Mouse (Mus musculus) liver, embryonic 15.5 days (tissue): Measurements from ENCODE around the gene Slc7a1. TPM values are rescaled to one million over a fixed set of nuclear protein-coding genes. Genes with fewer than 3 reads are reported as not detected.

Experiments
- ATAC-seq: fragments of 200-750 bp; cut with Nextera tagmentation; 2 replicates; pipeline ENCODE4 v1.8.0; 2017; ENCODE audit warnings: moderate number of reproducible peaks, mild to moderate bottlenecking, moderate library complexity; ENCODE audit not compliant: insufficient read depth
- H3K27ac ChIP-seq: fragments of 300-500 bp; sonication (generic); replicated peaks from 2 replicates; pipeline ENCODE4 v1.5.1; 2015; ENCODE audit warnings: mild to moderate bottlenecking, inconsistent platforms
- H3K27me3 ChIP-seq: fragments of 300-500 bp; sonication (generic); 2 replicates; pipeline ENCODE4 v1.6.1; 2015; ENCODE audit warnings: mild to moderate bottlenecking, inconsistent platforms
- H3K36me3 ChIP-seq: fragments of 300-500 bp; sonication (generic); replicated peaks from 2 replicates; pipeline ENCODE4 v1.6.1; 2015; ENCODE audit warnings: moderate library complexity, mild to moderate bottlenecking, inconsistent platforms
- H3K4me1 ChIP-seq: fragments of 300-500 bp; sonication (generic); replicated peaks from 2 replicates; pipeline ENCODE4 v1.6.1; 2015; ENCODE audit warnings: inconsistent platforms
- H3K4me2 ChIP-seq: fragments of 300-500 bp; sonication (generic); 2 replicates; pipeline ENCODE4 v1.6.1; 2015; ENCODE audit warnings: moderate library complexity, mild to moderate bottlenecking, inconsistent platforms
- H3K4me3 ChIP-seq: fragments of 300-500 bp; sonication (generic); replicated peaks from 2 replicates; pipeline ENCODE4 v1.5.1; 2015; ENCODE audit warnings: mild to moderate bottlenecking, inconsistent platforms
- H3K9ac ChIP-seq: fragments of 300-500 bp; sonication (generic); 2 replicates; pipeline ENCODE4 v1.6.1; 2015; ENCODE audit warnings: moderate library complexity, mild to moderate bottlenecking, inconsistent platforms
- H3K9me3 ChIP-seq: fragments of 300-500 bp; sonication (generic); replicated peaks from 2 replicates; pipeline ENCODE4 v1.6.1; 2016; ENCODE audit warnings: inconsistent platforms
- WGBS: fragments of 180-500 bp; shearing (Covaris S2); methylation state at CpG from one replicate; pipeline ENCODE4 v1.1.7; 2015; ENCODE audit warnings: mixed read lengths; ENCODE audit not compliant: insufficient replicate concordance; 5-methylcytosine and 5-hydroxymethylcytosine counted together
- polyA plus RNA-seq: library from polyadenylated mRNA; unstranded; fragments of >200 nt; fragmentation: Nextera tagmentation; extraction: Ambion mirVana; gene quantifications from 2 replicates; pipeline ENCODE4 v1.2.1, GENCODE M21; 2015

Gene Slc7a1
- polyA plus RNA-seq, 1 experiment from 2014 or later: 17.0 TPM

- H3K4me3 ChIP-seq: no peak overlapping the region
- no peak overlapping the region for H3K27ac ChIP-seq
- no peaks in the 10 kb centered on the region for H3K27me3 ChIP-seq
- 0 out of 2 replicates have a peak, but pooled peaks cover 4% of the 10 kb centered on the region for H3K9me3 ChIP-seq
- no peak overlapping the region for H3K4me2 ChIP-seq
- H3K9ac ChIP-seq: no peak overlapping the region
- H3K4me1 ChIP-seq: peaks cover 10% of the 10 kb centered on the region
- WGBS: 77% methylated on average over 3 of the region's 3 CpGs
- ATAC-seq: no peak
- H3K36me3 ChIP-seq: peaks cover 31% of the 10 kb centered on the region
These were observed 21.0 kb downstream of the Slc7a1 start for GRCm38 (mm10) chr5:148378707-148379106.

GRCm38 (mm10) chr5:148378232-148378508 lies 21.5 kb downstream of the Slc7a1 start:
- Histone ChIP-seq H3K27me3 (no peaks in the 10 kb centered on the region), H3K4me2 (no peak overlapping the region), H3K9me3 (0 out of 2 replicates have a peak, but pooled peaks cover 4% of the 10 kb centered on the region), H3K36me3 (peaks cover 28% of the 10 kb centered on the region), H3K4me3 (no peak overlapping the region), H3K4me1 (peaks cover 10% of the 10 kb centered on the region), H3K9ac (no peak overlapping the region), H3K27ac (no peak overlapping the region)
- 70% methylated on average over 4 of the region's 4 CpGs for WGBS
- ATAC-seq: no peak

GRCm38 (mm10) chr5:148377439-148378231 lies 22.1 kb downstream of the Slc7a1 start:
- 81% methylated on average over 17 of the region's 17 CpGs for WGBS

GRCm38 (mm10) chr5:148376358-148376757 lies 23.3 kb downstream of the Slc7a1 start:
- Histone ChIP-seq H3K36me3 (peaks cover 14% of the 10 kb centered on the region), H3K9me3 (0 out of 2 replicates have a peak, but pooled peaks cover 4% of the 10 kb centered on the region), H3K4me1 (peaks cover 10% of the 10 kb centered on the region), H3K9ac (no peak overlapping the region), H3K4me2 (no peak overlapping the region), H3K4me3 (no peak overlapping the region), H3K27me3 (no peaks in the 10 kb centered on the region), H3K27ac (no peak overlapping the region)
- WGBS: 91% methylated on average over 8 of the region's 8 CpGs
- ATAC-seq: no peak

More at GRCm38 (mm10) chr5:148377439-148378231, 22.1 kb downstream of the Slc7a1 start:
- no peak overlapping the region for H3K27ac ChIP-seq
- no peak overlapping the region for H3K4me3 ChIP-seq
- H3K36me3 ChIP-seq: peaks cover 23% of the 10 kb centered on the region
- no peaks in the 10 kb centered on the region for H3K27me3 ChIP-seq
- no peak for ATAC-seq
- no peak overlapping the region for H3K4me2 ChIP-seq
- H3K9ac ChIP-seq: no peak overlapping the region
- 0 out of 2 replicates have a peak, but pooled peaks cover 4% of the 10 kb centered on the region for H3K9me3 ChIP-seq
- H3K4me1 ChIP-seq: peaks cover 10% of the 10 kb centered on the region

- WGBS: 80% methylated on average over 12 of the region's 12 CpGs
- H3K4me2 ChIP-seq: no peak overlapping the region
- H3K36me3 ChIP-seq: peaks cover 17% of the 10 kb centered on the region
- peaks cover 10% of the 10 kb centered on the region for H3K4me1 ChIP-seq
- 0 out of 2 replicates have a peak, but pooled peaks cover 4% of the 10 kb centered on the region for H3K9me3 ChIP-seq
- no peak for ATAC-seq
- no peak overlapping the region for H3K9ac ChIP-seq
- no peaks in the 10 kb centered on the region for H3K27me3 ChIP-seq
- H3K4me3 ChIP-seq: no peak overlapping the region
- no peak overlapping the region for H3K27ac ChIP-seq
These were observed 24.2 kb downstream of the Slc7a1 start for GRCm38 (mm10) chr5:148375480-148375879.

GRCm38 (mm10) chr5:148373092-148373685 lies 26.5 kb downstream of the Slc7a1 start:
- no peak overlapping the region for H3K9ac ChIP-seq
- no peak for ATAC-seq
- no peak overlapping the region for H3K4me2 ChIP-seq
- H3K27me3 ChIP-seq: no peaks in the 10 kb centered on the region
- no peak overlapping the region for H3K27ac ChIP-seq
- H3K36me3 ChIP-seq: peaks cover 22% of the 10 kb centered on the region
- H3K4me3 ChIP-seq: no peak overlapping the region
- H3K4me1 ChIP-seq: no peaks in the 10 kb centered on the region
- 0 out of 2 replicates have a peak, but pooled peaks cover 4% of the 10 kb centered on the region for H3K9me3 ChIP-seq
- WGBS: 88% methylated on average over 9 of the region's 9 CpGs

- ATAC-seq: no peak
- no peaks in the 10 kb centered on the region for H3K27me3 ChIP-seq
These were observed 27.4 kb downstream of the Slc7a1 start for GRCm38 (mm10) chr5:148372005-148372917.

GRCm38 (mm10) chr5:148371375-148371774 lies 28.3 kb downstream of the Slc7a1 start:
- H3K4me2 ChIP-seq: no peak overlapping the region
- H3K4me1 ChIP-seq: no peaks in the 10 kb centered on the region
- H3K4me3 ChIP-seq: no peak overlapping the region
- peaks cover 16% of the 10 kb centered on the region for H3K36me3 ChIP-seq
- no peaks in the 10 kb centered on the region for H3K9me3 ChIP-seq
- ATAC-seq: no peak
- no peak overlapping the region for H3K9ac ChIP-seq
- no peak overlapping the region for H3K27ac ChIP-seq
- WGBS: 88% methylated on average over 9 of the region's 9 CpGs
- no peaks in the 10 kb centered on the region for H3K27me3 ChIP-seq

More at GRCm38 (mm10) chr5:148372005-148372917, 27.4 kb downstream of the Slc7a1 start:
- Histone ChIP-seq H3K9ac (no peak overlapping the region), H3K36me3 (peaks cover 22% of the 10 kb centered on the region), H3K27ac (no peak overlapping the region), H3K4me1 (no peaks in the 10 kb centered on the region), H3K9me3 (0 out of 2 replicates have a peak, but pooled peaks cover 4% of the 10 kb centered on the region), H3K4me2 (no peak overlapping the region), H3K4me3 (no peak overlapping the region)
- WGBS: 79% methylated on average over 12 of the region's 12 CpGs

GRCm38 (mm10) chr5:148370624-148371023 lies 29.1 kb downstream of the Slc7a1 start:
- WGBS: 87% methylated on average over 1 of the region's 1 CpGs
- no peaks in the 10 kb centered on the region for H3K4me1 ChIP-seq
- no peak overlapping the region for H3K27ac ChIP-seq
- no peak overlapping the region for H3K9ac ChIP-seq
- H3K27me3 ChIP-seq: no peaks in the 10 kb centered on the region
- ATAC-seq: no peak
- H3K4me2 ChIP-seq: no peak overlapping the region
- H3K4me3 ChIP-seq: no peak overlapping the region
- H3K36me3 ChIP-seq: peaks cover 8% of the 10 kb centered on the region
- no peaks in the 10 kb centered on the region for H3K9me3 ChIP-seq

GRCm38 (mm10) chr5:148369178-148369577 lies 30.5 kb downstream of the Slc7a1 start:
- H3K9ac ChIP-seq: no peak overlapping the region
- H3K27me3 ChIP-seq: no peaks in the 10 kb centered on the region
- 82% methylated on average over 3 of the region's 3 CpGs for WGBS
- H3K9me3 ChIP-seq: no peaks in the 10 kb centered on the region
- H3K27ac ChIP-seq: no peak overlapping the region
- H3K4me3 ChIP-seq: no peak overlapping the region
- peaks cover 16% of the 10 kb centered on the region; the same call in 1 of the 2 replicates for H3K36me3 ChIP-seq
- ATAC-seq: no peak
- H3K4me1 ChIP-seq: no peaks in the 10 kb centered on the region
- H3K4me2 ChIP-seq: no peak overlapping the region

- Histone ChIP-seq H3K27ac (no peak overlapping the region), H3K27me3 (no peaks in the 10 kb centered on the region), H3K9ac (no peak overlapping the region), H3K4me3 (no peak overlapping the region), H3K36me3 (peaks cover 26% of the 10 kb centered on the region; the same call in 1 of the 2 replicates), H3K4me2 (no peak overlapping the region), H3K4me1 (peaks cover 7% of the 10 kb centered on the region; the same call in 1 of the 2 replicates), H3K9me3 (no peaks in the 10 kb centered on the region)
- 56% methylated on average over 3 of the region's 3 CpGs for WGBS
- no peak for ATAC-seq
These were observed 31.9 kb downstream of the Slc7a1 start for GRCm38 (mm10) chr5:148367816-148368215.
